Mouse (Mus musculus) effector memory CD4-positive, alpha-beta T cell, adult 7 months (primary cell): ENCODE measurements around the gene Olfr1025-ps1. TPM values are rescaled to one million over a fixed set of nuclear protein-coding genes. Genes with fewer than 3 reads are reported as not detected.

Source experiments
- polyA plus RNA-seq: library from polyadenylated mRNA; unstranded; fragments of 100-300 nt; shearing (Covaris generic); gene quantifications from one replicate; pipeline ENCODE4 v1.2.1, GENCODE M21; 2017

The Olfr1025-ps1 gene
- not detected for polyA plus RNA-seq

GRCm38 (mm10) chr2:85914893-85915292 is at the start of gene Olfr1025-ps1:
TSS of gene Olfr1025-ps1 (plus strand) at chr2:85915193.

GRCm38 (mm10) chr2:85868294-85868693 is 46.7 kb upstream of the Olfr1025-ps1 start, which contains the start of gene Olfr1022:
TSS of gene Olfr1022 (plus strand) at chr2:85868594.

DNA sequence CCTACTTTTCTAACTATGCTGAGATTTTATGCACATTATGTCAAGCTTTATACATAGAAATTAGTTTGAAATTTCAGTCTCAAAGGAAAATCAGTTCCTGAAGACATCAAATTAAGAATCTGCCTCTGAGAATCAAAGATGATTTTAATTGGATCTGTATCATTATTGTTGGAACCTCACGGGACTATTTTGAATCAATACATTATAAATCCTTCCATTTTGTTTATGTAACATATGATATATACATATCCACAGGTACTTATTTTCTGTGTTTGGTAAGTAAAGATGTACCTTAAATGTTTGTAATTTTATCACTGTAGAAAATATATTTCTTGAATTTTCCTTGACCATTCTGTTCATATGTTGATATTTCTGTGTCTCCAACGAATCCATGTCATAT is 29.7 kb upstream of the Olfr1025-ps1 start, which contains the start of gene Olfr1023:
Gene Olfr1023 (plus strand): TSS at position 301 of the 400 bp plus-strand sequence.

DNA sequence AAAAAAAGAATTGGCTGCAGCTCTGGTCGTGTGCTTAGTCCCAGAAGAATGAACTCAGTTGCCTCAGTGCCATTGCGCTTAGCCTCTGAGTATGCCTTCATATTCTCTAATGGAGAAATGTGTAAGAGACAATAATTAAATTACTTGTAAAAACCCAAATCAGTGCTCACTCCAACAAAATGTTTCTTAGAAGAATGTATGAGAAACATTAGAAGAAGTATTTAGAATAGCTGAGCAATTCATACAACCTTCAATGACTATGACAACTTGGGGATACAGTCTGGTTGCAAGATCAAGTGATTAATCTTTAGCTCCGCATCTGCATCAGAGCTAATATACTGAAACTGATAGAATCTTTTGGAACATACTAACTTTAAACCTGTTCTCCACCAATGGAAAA is 10.0 kb upstream of the Olfr1025-ps1 start, which contains the start of gene Olfr1024:
Gene Olfr1024 (minus strand): TSS at position 101 of the 400 bp plus-strand sequence.

GRCm38 (mm10) chr2:85921258-85921657 is 6.3 kb downstream of the Olfr1025-ps1 start, which contains the start of gene Olfr1026:
TSS of gene Olfr1026 (plus strand) at chr2:85921558.

DNA sequence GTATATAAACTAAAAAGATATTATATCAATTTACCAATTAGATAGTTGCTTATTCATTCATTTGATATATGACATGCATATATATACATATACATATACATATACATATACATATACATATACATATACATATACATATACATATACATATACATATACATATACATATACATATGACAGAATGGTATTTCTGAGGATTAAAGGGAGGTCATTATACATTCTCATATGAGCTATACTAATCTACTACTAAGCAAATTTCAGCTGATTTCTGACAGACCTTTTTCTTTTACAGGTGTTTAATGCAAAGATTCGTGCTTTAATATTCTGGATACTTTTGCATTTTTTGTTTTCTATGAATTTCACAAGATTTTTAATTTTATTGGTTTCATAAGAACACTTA is 35.1 kb downstream of the Olfr1025-ps1 start, which contains the start of gene Olfr1028:
Gene Olfr1028 (plus strand): TSS at position 301 of the 400 bp plus-strand sequence.

Other genes starting within 250 kb of the Olfr1025-ps1 start
- gene Olfr1006, start 236.4 kb upstream of the Olfr1025-ps1 start, polyA plus RNA-seq, result not detected
- gene Olfr1008, start 225.8 kb upstream of the Olfr1025-ps1 start, polyA plus RNA-seq, result not detected
- gene Olfr1009, start 199.8 kb upstream of the Olfr1025-ps1 start, polyA plus RNA-seq, result not detected
- not detected for gene Olfr1012, start 152.4 kb upstream of the Olfr1025-ps1 start, polyA plus RNA-seq
- 0.11 TPM for gene Olfr1013, start 148.1 kb upstream of the Olfr1025-ps1 start, polyA plus RNA-seq
- 0.21 TPM for gene Olfr1014, start 142.5 kb upstream of the Olfr1025-ps1 start, polyA plus RNA-seq
- gene Olfr1015, start 133.2 kb upstream of the Olfr1025-ps1 start, polyA plus RNA-seq, result 0.51 TPM
- 1.2 TPM for gene Olfr1016, start 112.6 kb upstream of the Olfr1025-ps1 start, polyA plus RNA-seq
- not detected for gene Olfr1018, start 96.7 kb upstream of the Olfr1025-ps1 start, polyA plus RNA-seq
- not detected for gene Olfr1019, start 69.7 kb upstream of the Olfr1025-ps1 start, polyA plus RNA-seq
- gene Olfr1020, start 68.2 kb upstream of the Olfr1025-ps1 start, polyA plus RNA-seq, result not detected
- not detected for gene Olfr1022, start 46.6 kb upstream of the Olfr1025-ps1 start, polyA plus RNA-seq
- not detected for gene Olfr1023, start 29.6 kb upstream of the Olfr1025-ps1 start, polyA plus RNA-seq
- not detected for gene Olfr1024, start 10.1 kb upstream of the Olfr1025-ps1 start, polyA plus RNA-seq
- gene Olfr1026, start 6.4 kb downstream of the Olfr1025-ps1 start, polyA plus RNA-seq, result not detected
- not detected for gene Olfr1028, start 35.2 kb downstream of the Olfr1025-ps1 start, polyA plus RNA-seq
- not detected for gene Olfr1029, start 58.7 kb downstream of the Olfr1025-ps1 start, polyA plus RNA-seq
- 0.11 TPM for gene Olfr1030, start 64.1 kb downstream of the Olfr1025-ps1 start, polyA plus RNA-seq
- gene Olfr1031, start 75.1 kb downstream of the Olfr1025-ps1 start, polyA plus RNA-seq, result not detected
- not detected for gene Olfr1032, start 90.3 kb downstream of the Olfr1025-ps1 start, polyA plus RNA-seq
- 18.8 TPM for gene Olfr1033, start 105.4 kb downstream of the Olfr1025-ps1 start, polyA plus RNA-seq
- not detected for gene Olfr1034, start 130.7 kb downstream of the Olfr1025-ps1 start, polyA plus RNA-seq
- gene Olfr1036, start 158.8 kb downstream of the Olfr1025-ps1 start, polyA plus RNA-seq, result not detected
- not detected for gene Olfr1037, start 172.2 kb downstream of the Olfr1025-ps1 start, polyA plus RNA-seq
- not detected for gene Olfr1039, start 220.7 kb downstream of the Olfr1025-ps1 start, polyA plus RNA-seq
- not detected for gene Olfr1040, start 231.5 kb downstream of the Olfr1025-ps1 start, polyA plus RNA-seq
- 0.29 TPM for gene Olfr1042, start 246.6 kb downstream of the Olfr1025-ps1 start, polyA plus RNA-seq